Mouse (Mus musculus) embryonic fibroblast, embryonic 13.5 days (primary cell): ENCODE measurements around the gene Hhex.

Experiments
- CTCF ChIP-seq: IDR thresholded peaks from 2 replicates; pipeline ENCODE4 v1.5.1; 2011; ENCODE audit warnings: mild to moderate bottlenecking, control low read depth, low read length, moderate library complexity, borderline replicate concordance; ENCODE audit not compliant: insufficient read depth
- POLR2A ChIP-seq: IDR thresholded peaks from 2 replicates; pipeline ENCODE4 v1.6.1; 2011; ENCODE audit warnings: low read depth, mild to moderate bottlenecking, control low read depth, low read length, moderate library complexity

- no peak for TF ChIP-seq POLR2A
- TF ChIP-seq CTCF, result no peak
These were observed 37.1 kb downstream of the Hhex start for GRCm38 (mm10) chr19:37471680-37472079.
